Mouse (Mus musculus): ENCODE measurements around the gene Shcbp1l.

DNA sequence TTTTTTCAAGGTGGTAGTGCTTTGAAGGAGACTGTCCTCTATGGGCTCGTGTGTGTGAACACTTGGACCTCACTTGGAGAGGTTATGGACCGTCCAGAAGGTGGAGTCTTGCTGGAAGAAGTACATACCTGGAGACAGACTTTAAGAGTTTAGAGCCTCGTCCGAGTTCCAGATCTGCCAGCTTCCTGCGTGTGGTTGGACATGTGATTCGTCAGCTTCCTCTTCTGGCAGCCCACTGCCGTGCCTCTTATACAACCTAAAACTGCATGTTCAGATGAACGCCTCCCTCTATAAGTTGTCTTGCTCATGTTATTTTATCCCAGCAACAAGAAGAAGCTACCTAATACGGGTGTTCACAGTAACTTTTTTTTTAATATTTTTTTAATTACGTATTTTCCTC is 6.7 kb downstream of the Shcbp1l start:
- no peak for TF ChIP-seq REST (IDR thresholded peaks at IDR 0.05; ENCODE audit: insufficient read depth, insufficient read length)
- no peak for TF ChIP-seq USF1 (IDR thresholded peaks at IDR 0.05; ENCODE audit: low read depth)
- no peak for TF ChIP-seq TCF3 (IDR thresholded peaks at IDR 0.05; ENCODE audit: insufficient read length, low read depth)
